Mouse (Mus musculus) lung, adult 2 months (tissue): ENCODE data around the gene Arap1. TPM values are rescaled to one million over a fixed set of nuclear protein-coding genes. Genes with fewer than 3 reads are reported as not detected.

Source experiments
- DNase-seq: peaks from one replicate; pipeline ENCODE4 v3.0.0; 2022
- H3K4me1 ChIP-seq: fragments of 200-500 bp; 2 replicates; pipeline ENCODE4 v1.6.1; 2011; ENCODE audit warnings: low read length; ENCODE audit not compliant: control insufficient read depth, insufficient read depth
- H3K4me3 ChIP-seq: fragments of 200-500 bp; replicated peaks from 2 replicates; pipeline ENCODE3; 2011; ENCODE audit warnings: low read depth, mild to moderate bottlenecking, control low read depth, low read length; ENCODE audit errors: extremely low read depth
- CTCF ChIP-seq: fragments of 200-500 bp; IDR thresholded peaks from 2 replicates; pipeline ENCODE4 v1.5.1; 2011; ENCODE audit warnings: mild to moderate bottlenecking, low read length, control low read depth; ENCODE audit not compliant: insufficient read depth
- POLR2A ChIP-seq: fragments of 200-500 bp; IDR thresholded peaks from 2 replicates; pipeline ENCODE4 v1.6.1; 2011; ENCODE audit warnings: low read depth, mild to moderate bottlenecking, control low read depth, low read length, borderline replicate concordance; ENCODE audit errors: extremely low read depth
- WGBS: fragments of 180-500 bp; shearing (Covaris S2); methylation state at CpG from one replicate; pipeline ENCODE4 v1.1.7; 2018; 5-methylcytosine and 5-hydroxymethylcytosine counted together
- polyA plus RNA-seq: library from polyadenylated mRNA; depleted of rRNA; stranded (reverse); fragments of >200 nt; gene quantifications from 2 replicates; pipeline ENCODE4 v1.2.3, GENCODE M21; 2012

Gene Arap1
- polyA plus RNA-seq, 1 experiment = 188 TPM

DNA sequence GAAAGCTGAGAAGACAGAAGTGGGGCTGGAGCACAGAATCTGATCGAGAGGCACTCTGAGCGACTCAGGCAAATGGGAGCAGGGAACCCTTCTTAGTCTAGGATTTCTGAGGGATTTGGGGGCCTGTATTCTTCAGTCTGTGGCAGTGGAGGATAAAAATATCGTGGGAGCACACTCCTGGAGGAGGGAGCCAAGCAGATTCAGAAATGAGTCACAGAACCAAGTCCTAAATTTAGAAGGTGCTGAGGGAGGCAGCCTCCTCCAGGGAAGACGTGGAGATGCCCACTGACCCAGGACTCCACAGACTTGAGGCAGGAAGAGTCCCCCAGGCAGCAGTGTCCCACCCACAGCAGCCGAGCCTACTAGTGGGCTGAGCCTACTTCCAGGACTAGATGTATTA is 33.5 kb upstream of the Arap1 start:
- WGBS = 70% methylated on average over 5 of the region's 5 CpGs

DNA sequence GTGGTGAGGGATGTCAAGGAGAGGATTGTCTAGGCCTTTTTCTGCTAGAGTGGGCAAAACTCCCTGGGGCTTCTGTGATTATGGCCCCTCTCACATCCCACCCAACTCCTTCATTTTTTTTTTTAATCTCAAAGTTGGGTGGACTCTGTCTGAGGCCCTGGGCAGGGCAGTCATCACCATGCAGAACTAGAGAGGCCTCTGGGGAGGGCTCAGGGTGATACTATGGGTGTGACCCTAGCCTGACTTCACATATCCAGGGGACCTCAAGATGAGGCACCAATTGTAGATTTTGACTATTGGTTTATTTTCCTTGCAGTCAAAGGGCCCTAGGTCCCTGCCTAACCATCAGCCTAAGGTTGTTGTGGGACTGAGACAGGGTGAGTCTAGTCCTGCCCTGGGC is 32.2 kb upstream of the Arap1 start:
- DNase-seq = no peak
- TF ChIP-seq CTCF = no peak
- no peak for TF ChIP-seq POLR2A
- peaks cover 10% of the 10 kb centered on the region for H3K4me1 ChIP-seq
- no peak overlapping the region for H3K4me3 ChIP-seq

More for the DNA sequence above, 33.5 kb upstream of the Arap1 start:
- TF ChIP-seq POLR2A (no peak), CTCF (no peak)
- DNase-seq = no peak
- peaks cover 11% of the 10 kb centered on the region for H3K4me1 ChIP-seq
- H3K4me3 ChIP-seq = no peak overlapping the region

DNA sequence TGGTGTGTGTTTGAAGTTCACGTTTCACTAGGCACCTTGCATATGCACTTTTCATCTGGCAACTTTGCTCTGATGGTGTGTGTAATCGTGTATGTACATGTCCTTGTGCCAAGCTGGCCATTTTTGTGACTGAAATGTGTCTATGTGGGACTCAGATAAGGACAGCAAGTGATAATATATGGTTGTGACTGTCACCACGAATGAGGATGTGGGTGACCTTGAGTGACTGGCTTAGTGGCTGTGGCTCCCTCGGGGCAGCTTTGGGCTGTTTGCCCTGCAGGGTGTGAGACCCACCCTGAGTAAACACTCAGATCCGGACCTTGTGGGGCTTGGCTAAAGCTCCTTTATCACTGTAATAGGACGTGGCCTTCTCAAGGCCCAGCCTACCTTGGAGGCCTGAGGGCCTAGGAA is 31.3 kb upstream of the Arap1 start:
- DNase-seq = peak; percentile 23
- TF ChIP-seq POLR2A (no peak), CTCF (no peak)
- H3K4me1 ChIP-seq = peaks cover 10% of the 10 kb centered on the region
- H3K4me3 ChIP-seq = no peak overlapping the region
- 20% methylated on average over 6 of the region's 6 CpGs for WGBS

DNA sequence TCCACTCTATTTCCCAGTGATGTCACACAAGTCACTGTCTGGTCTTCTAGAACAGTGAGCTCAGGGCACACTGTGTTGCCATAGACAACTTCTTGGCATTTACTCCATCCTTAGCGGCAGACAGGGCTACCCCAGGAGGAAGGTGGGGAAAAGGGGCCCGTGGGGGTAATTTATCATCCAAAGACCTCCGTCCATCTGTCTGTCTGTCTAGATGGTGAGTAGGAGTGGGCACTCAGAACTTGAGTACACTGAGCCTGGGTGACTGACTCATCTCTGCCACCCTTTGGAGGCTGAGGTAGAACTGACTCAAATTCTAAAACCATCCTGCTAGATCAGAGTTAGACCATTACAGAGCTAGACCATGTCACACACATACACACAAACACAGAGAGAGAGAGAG is 30.9 kb upstream of the Arap1 start, which contains the start of gene Stard10:
TSS of gene Stard10 (plus strand) at position 73 of the 400 bp plus-strand sequence.
- TF ChIP-seq CTCF (no peak), POLR2A (no peak)
- Histone ChIP-seq H3K4me1 (peaks cover 10% of the 10 kb centered on the region), H3K4me3 (no peak within 1 kb of the TSS)
- 66% methylated on average over 3 of the region's 3 CpGs for WGBS
- DNase-seq = no peak

DNA sequence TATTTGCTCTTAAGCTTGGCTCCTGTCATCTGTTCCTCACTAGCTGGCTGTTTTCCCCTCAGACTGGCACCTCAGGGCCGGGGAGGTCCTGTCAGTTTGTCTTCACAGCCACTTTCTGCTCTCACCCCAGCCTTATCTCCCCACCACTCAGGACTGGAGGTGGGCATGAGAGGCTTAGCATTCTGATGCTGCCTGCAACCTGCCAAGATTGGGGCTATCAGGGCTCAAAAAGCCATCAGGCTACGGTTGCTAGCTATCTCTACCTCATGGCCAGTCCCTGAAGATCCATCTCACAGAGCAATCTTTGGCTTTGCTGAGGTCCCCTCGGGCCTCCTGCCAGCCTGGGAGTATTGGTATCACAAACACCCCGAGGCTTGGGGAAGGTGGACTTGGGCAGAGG is 29.0 kb upstream of the Arap1 start:
- no peak overlapping the region for H3K4me3 ChIP-seq
- DNase-seq = no peak
- TF ChIP-seq CTCF = no peak
- TF ChIP-seq POLR2A = no peak
- WGBS = 69% methylated on average over 4 of the region's 4 CpGs
- H3K4me1 ChIP-seq = peaks cover 10% of the 10 kb centered on the region

DNA sequence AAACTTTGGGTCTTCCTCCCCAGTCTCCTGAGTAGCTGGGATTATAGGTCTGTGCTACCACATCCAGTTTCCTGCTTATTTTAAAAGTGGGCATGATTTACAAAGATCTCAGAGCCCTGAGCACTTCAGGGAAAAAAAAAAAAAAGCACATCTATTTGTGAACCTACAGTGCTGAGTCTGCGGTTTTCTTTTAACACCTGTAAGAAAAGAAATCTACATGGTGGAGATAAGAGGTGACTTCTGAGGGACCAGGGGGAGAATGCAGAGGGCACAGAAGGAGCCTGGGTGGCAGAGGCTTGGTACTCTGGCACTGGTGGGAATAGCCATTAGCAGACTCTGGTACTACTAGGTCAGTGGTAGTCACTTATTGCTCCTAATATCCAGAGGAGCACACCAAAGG is 28.1 kb upstream of the Arap1 start:
- Histone ChIP-seq H3K4me1 (peaks cover 10% of the 10 kb centered on the region), H3K4me3 (no peak overlapping the region)
- WGBS = 78% methylated on average over 1 of the region's 1 CpGs
- DNase-seq = no peak
- TF ChIP-seq POLR2A (no peak), CTCF (no peak)

DNA sequence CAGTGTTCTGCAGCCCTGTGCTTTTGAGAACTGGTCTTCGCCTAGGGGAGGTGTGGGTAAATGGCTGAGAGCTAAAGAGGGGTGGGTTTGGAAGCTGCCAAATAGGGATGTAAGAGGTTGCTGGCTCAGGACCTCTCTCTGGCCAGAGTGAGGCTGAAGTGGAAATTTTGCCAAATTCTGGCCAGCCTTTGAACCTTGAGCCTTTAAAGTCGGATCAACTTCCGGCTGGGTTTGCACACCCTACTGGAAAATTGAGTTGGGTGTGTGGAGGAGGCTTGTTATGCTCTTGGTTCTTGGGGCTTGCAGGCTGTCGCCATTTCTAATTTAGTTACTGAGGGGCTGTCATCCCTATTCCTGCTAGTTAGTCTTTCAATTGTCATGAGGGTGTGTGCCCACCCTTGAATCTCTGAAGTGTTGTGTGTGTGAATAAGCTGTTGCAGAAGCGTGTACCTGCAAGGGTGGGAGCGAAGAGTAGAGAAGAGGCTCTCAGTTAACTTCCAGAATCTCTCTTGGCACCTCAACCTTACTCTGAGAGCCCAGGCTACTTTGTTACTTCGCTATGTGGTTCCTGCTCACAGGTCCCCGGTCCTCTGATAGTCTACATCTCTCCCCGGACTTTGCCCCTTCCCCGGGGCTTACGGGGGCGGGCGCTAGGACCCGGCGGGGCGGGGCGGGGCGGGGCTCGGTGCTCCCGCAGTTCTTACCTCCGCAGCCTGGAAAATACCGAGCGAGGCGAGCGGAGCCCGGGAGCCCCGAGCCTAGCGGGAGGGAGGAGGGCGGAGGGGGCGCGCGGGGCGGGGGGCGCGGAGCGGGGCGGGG is 27.3 kb upstream of the Arap1 start:
- Histone ChIP-seq H3K4me3 (peak overlapping the region; percentile 51), H3K4me1 (peaks cover 10% of the 10 kb centered on the region)
- no peak for TF ChIP-seq POLR2A
- TF ChIP-seq CTCF = no peak
- 4% methylated on average over 33 of the region's 37 CpGs for WGBS
- peak; percentile 53 for DNase-seq

DNA sequence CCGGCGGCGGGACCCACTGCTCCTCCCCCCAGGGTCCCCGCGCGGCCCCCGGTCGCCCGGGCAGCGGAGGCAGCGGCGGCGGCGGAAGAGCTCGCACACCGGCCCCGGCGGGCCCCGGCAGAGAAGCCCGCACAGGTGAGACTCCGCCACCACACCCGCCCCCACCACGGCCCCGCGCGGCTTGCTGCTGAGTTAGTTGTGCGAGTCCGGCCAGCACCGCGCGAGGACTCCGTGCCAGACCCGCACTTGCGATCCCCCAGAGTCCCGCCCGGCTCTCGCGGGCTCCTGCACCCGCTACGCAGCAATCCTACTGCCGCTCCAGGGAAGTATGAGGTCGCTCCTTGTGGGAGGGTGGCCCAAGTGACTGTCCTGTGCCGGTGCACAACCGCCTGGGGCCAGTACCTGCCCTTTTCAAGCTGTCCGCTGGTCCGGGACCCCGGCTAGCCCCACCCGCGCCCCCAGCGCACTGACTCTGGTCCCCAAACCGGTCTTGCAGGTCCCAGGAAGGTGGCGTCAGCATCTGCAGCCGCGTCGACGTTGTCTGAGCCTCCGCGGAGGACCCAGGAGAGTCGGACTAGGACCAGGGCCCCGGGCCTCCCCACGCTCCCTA is 26.5 kb upstream of the Arap1 start:
- Histone ChIP-seq H3K4me3 (peak overlapping the region; percentile 71), H3K4me1 (peaks cover 10% of the 10 kb centered on the region)
- 3% methylated on average over 51 of the region's 61 CpGs for WGBS
- DNase-seq = peak; percentile 67
- TF ChIP-seq POLR2A = no peak
- TF ChIP-seq CTCF = no peak

DNA sequence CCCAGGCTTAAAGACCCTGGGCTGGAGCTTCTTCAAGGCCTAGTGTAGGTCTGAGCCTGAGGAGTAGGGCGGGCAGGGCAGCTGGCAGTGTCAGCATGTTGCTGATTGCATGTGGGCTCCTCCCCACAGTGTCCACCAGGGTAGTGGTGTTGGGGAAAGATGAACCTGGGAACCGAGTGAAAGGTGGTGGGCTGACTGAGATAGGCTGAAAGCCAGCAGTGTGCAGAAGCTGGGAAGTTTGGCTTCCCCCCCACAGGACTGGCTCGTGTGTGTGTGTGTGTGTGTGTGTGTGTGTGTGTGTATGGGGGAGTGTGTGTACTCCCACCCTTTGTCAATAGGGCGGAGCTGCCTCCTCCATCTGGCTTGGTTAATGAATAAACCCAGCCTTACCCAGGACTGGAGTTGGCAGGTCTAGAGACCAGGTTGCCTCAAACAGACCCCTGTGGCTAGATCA is 24.7 kb upstream of the Arap1 start:
- no peak for DNase-seq
- peaks cover 3% of the 10 kb centered on the region; the same call in 1 of the 2 replicates for H3K4me1 ChIP-seq
- TF ChIP-seq CTCF (no peak), POLR2A (no peak)
- H3K4me3 ChIP-seq = peak overlapping the region; percentile 8
- 73% methylated on average over 4 of the region's 4 CpGs for WGBS
